In the genomic region with DNA sequence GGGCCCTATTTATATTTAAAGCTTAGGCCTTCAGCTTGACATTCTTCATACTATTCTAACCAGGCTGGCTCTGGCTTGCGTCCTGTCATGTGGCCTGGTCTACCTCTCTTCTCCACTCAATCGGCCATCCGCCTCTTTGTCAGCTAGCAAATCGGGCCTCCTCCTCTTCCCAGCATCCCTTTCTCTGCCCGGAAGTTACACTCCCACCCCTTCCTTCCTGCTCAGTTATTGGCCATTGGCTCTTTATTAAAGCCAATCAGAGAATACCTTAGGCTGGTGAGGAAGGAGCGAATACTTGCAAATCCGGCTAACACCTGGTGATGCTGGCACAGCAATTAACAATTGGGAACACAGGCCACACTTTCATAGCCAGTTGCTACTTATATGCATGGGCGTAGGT, we compare ENCODE assay signal across 23 mouse cellular contexts. TPM values are rescaled to one million over a fixed set of nuclear protein-coding genes. Genes with fewer than 3 reads are reported as not detected.
"Had no signal": no experiment of that assay in that cellular context is flagged by ENCODE, and none has a peak within 500 bp of the region (broad histone marks: within the 10 kb centered on the region; RNA-seq: fewer than 3 reads in every experiment).

No protein-coding gene starts in this region.

- H3K9ac ChIP-seq: heart, embryonic 13.5 days; hindbrain, embryonic 12.5 days; hindbrain, embryonic 14.5 days; intestine, embryonic 15.5 days; limb, embryonic 12.5 days; liver, embryonic 13.5 days; liver, embryonic 15.5 days had no signal

- H3K4me2 ChIP-seq: heart, embryonic 11.5 days; heart, embryonic 13.5 days; hindbrain, embryonic 12.5 days; hindbrain, embryonic 14.5 days; intestine, embryonic 15.5 days; limb, embryonic 12.5 days; liver, embryonic 11.5 days; liver, embryonic 13.5 days; liver, embryonic 15.5 days had no signal

- ATAC-seq: inflammation-experienced regulatory T-cells, adult 6 months; intestine, embryonic 15.5 days; intestine, postnatal 0 days had no signal

- DNase-seq: kidney, adult 18-20 months; kidney, adult 8-10 months; kidney, postnatal 25 days; kidney, postnatal 4 days; liver; liver, embryonic 13.5 days had no signal

- H3K27me3 ChIP-seq: hindbrain, embryonic 12.5 days; intestine, embryonic 15.5 days; limb, embryonic 12.5 days; liver, embryonic 13.5 days; liver, embryonic 15.5 days had no signal

- H3K9me3 ChIP-seq: heart, embryonic 13.5 days; hindbrain, embryonic 10.5 days; hindbrain, embryonic 12.5 days; intestine, embryonic 15.5 days; limb, embryonic 10.5 days; limb, embryonic 12.5 days; liver, embryonic 13.5 days; liver, embryonic 15.5 days had no signal

- H3K4me1 ChIP-seq: intestine, embryonic 15.5 days; liver, embryonic 13.5 days; liver, embryonic 15.5 days had no signal

- H3K27ac ChIP-seq: gastrocnemius, adult 2 months; heart, adult 2 months; heart, embryonic 13.5 days; hindbrain, embryonic 10.5 days; hindbrain, embryonic 12.5 days; hindbrain, embryonic 14.5 days; intestine, embryonic 15.5 days; layer of hippocampus, adult 2 months; left cerebral cortex, adult 2 months; limb, embryonic 10.5 days; limb, embryonic 12.5 days; liver, embryonic 13.5 days; liver, embryonic 15.5 days had no signal

- H3K4me3 ChIP-seq: gastrocnemius, adult 2 months; heart, adult 2 months; heart, embryonic 13.5 days; hindbrain, embryonic 10.5 days; hindbrain, embryonic 12.5 days; intestine, embryonic 15.5 days; layer of hippocampus, adult 2 months; left cerebral cortex, adult 2 months; limb, embryonic 10.5 days; limb, embryonic 12.5 days; liver, embryonic 13.5 days; liver, embryonic 15.5 days had no signal

- H3K36me3 ChIP-seq: heart, embryonic 13.5 days; hindbrain, embryonic 10.5 days; hindbrain, embryonic 12.5 days; intestine, embryonic 15.5 days; limb, embryonic 10.5 days; limb, embryonic 12.5 days; liver, embryonic 13.5 days; liver, embryonic 15.5 days had no signal

RNA-seq across cellular contexts. Expression of a gene that starts 43.5 kb away (rescaled TPM):
- total RNA-seq: granulocyte monocyte progenitor cell, adult 5-6 weeks had no signal
- polyA plus RNA-seq: inflammation-experienced regulatory T-cells, adult 6 months had no signal
